Mouse (Mus musculus) ES-E14 (cell line): ENCODE data around the gene Lurap1l.

ENCODE experiments used
- CHD2 ChIP-seq: IDR thresholded peaks from 2 replicates; pipeline ENCODE4 v1.6.1; 2014; ENCODE audit warnings: mild to moderate bottlenecking, low read depth, low read length, inconsistent platforms
- MAFK ChIP-seq: IDR thresholded peaks from 2 replicates; pipeline ENCODE4 v1.6.1; 2014; ENCODE audit warnings: mild to moderate bottlenecking, low read depth, low read length, inconsistent platforms; ENCODE audit not compliant: insufficient read depth

- TF ChIP-seq MAFK (no peak), CHD2 (no peak)
These were observed 44.4 kb upstream of the Lurap1l start for GRCm38 (mm10) chr4:80866065-80866464.
